Mouse (Mus musculus): ENCODE measurements around the gene Scn5a. TPM values are rescaled to one million over a fixed set of nuclear protein-coding genes. Genes with fewer than 3 reads are reported as not detected.

The Scn5a gene
- polyA plus RNA-seq, 1 experiment from 2014 or later: 0.34 TPM

GRCm38 (mm10) chr9:119455967-119456366, 122.8 kb downstream of the Scn5a start:
- Histone ChIP-seq H3K36me3 (ENCODE audit: control insufficient read depth, insufficient read depth) (peaks cover 35% of the 10 kb centered on the region), H3K27me3 (replicated peaks; ENCODE audit: control insufficient read depth, insufficient read depth, low read length) (no peaks in the 10 kb centered on the region), H3K4me3 (ENCODE audit: low read depth, low read length) (no peak overlapping the region), H3K4me2 (replicated peaks; ENCODE audit: low read depth) (no peak overlapping the region), H3K9ac (ENCODE audit: low read depth, low read length) (no peak overlapping the region), H3K9me3 (ENCODE audit: control insufficient read depth) (no peaks in the 10 kb centered on the region), H3K4me1 (replicated peaks; ENCODE audit: control insufficient read depth, insufficient read depth, low read length) (no peaks in the 10 kb centered on the region), H3K27ac (ENCODE audit: low read depth, low read length) (no peak overlapping the region)
- no peak for TF ChIP-seq CTCF (IDR thresholded peaks at IDR 0.05; ENCODE audit: low read depth)
- whole genome bisulfite sequencing: 89% methylated on average over 14 of the region's 14 CpGs
- ATAC-seq: no peak

DNA sequence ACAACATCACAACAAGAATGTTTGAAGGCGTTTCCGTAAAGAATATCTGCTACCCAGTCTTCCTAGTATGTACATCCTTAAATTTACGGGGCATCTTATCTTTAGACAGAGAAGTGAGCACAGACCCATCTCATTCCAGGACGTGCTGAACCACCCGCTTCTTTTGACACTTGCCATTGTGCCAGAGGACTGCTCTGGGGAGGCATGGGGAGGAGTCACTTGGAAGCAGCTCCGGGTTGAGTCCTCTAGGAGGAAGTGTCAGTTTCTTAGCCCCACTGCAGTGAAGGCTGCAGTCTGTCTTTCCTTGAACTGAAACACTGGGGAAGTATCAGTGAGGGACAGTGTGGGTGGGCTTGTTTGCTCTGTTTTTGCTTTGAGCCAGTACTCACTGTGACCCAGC, 133.1 kb downstream of the Scn5a start:
- no peak for ATAC-seq
- WGBS: 18% methylated on average over 6 of the region's 6 CpGs
- Histone ChIP-seq H3K27me3 (replicated peaks; ENCODE audit: control insufficient read depth, insufficient read depth, low read length) (no peaks in the 10 kb centered on the region), H3K4me1 (replicated peaks; ENCODE audit: control insufficient read depth, insufficient read depth, low read length) (no peaks in the 10 kb centered on the region), H3K4me2 (replicated peaks; ENCODE audit: low read depth) (peak overlapping the region; percentile 88), H3K9ac (ENCODE audit: low read depth, low read length) (peak overlapping the region; percentile 52), H3K36me3 (ENCODE audit: control insufficient read depth, insufficient read depth) (peaks cover 29% of the 10 kb centered on the region), H3K4me3 (ENCODE audit: low read depth, low read length) (peak overlapping the region; percentile 72), H3K9me3 (ENCODE audit: control insufficient read depth) (no peaks in the 10 kb centered on the region), H3K27ac (ENCODE audit: low read depth, low read length) (no peak overlapping the region)
- no peak for TF ChIP-seq CTCF (IDR thresholded peaks at IDR 0.05; ENCODE audit: low read depth)

DNA sequence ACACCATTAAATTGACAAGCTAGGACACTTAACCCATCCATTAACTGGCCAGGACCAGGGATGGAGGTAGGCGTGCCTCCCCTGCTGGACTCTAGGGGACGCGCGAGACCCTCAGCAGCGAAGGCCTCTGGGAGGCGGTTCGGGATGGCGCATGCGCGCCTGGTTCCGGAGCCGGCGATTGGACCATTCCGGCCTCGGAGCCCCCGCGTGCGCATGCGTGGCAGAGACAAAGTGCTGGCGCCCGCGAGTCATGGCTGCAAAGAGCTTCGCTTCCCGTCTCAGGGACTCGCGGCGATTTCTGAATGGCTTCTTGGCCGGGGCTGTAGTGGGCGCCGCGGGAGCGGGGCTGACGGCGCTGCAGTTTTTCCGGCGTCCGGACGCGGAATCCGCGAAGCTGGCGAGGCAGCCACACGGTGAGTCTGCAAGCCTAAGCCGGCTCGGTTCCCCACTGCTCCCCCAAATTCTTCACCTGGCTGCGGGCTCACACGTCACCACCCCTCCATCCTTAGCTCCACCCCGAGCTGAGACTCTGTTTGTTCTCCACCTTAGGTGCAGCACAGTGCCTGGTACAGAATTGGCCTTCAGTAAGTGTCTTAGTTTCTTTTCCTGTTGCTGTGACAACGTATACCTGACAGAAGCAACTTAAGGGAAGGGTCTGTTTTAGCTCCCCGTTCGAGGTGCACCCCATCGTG, 133.9 kb downstream of the Scn5a start, which contains the start of gene Exog:
Exog (plus strand) TSS at position 206 of the 692 bp plus-strand sequence.
- peak; percentile 90 for TF ChIP-seq CTCF (IDR thresholded peaks at IDR 0.05; ENCODE audit: low read depth)
- Histone ChIP-seq H3K4me2 (replicated peaks; ENCODE audit: low read depth) (peak within 1 kb of the TSS; percentile 88), H3K4me3 (ENCODE audit: low read depth, low read length) (peak within 1 kb of the TSS; percentile 72), H3K36me3 (ENCODE audit: control insufficient read depth, insufficient read depth) (peaks cover 22% of the 10 kb centered on the region), H3K27ac (ENCODE audit: low read depth, low read length) (peak within 1 kb of the TSS; percentile 58; the same call in 1 of the 2 replicates), H3K9me3 (ENCODE audit: control insufficient read depth) (no peaks in the 10 kb centered on the region), H3K4me1 (replicated peaks; ENCODE audit: control insufficient read depth, insufficient read depth, low read length) (no peaks in the 10 kb centered on the region), H3K9ac (ENCODE audit: low read depth, low read length) (peak within 1 kb of the TSS; percentile 52), H3K27me3 (replicated peaks; ENCODE audit: control insufficient read depth, insufficient read depth, low read length) (no peaks in the 10 kb centered on the region)
- under 1% methylated on average over 52 of the region's 52 CpGs for WGBS
- ATAC-seq: peak; percentile 82

GRCm38 (mm10) chr9:119438498-119439000, 140.3 kb downstream of the Scn5a start:
- no peak overlapping the region for H3K4me2 ChIP-seq (replicated peaks; ENCODE audit: low read depth)
- no peaks in the 10 kb centered on the region for H3K4me1 ChIP-seq (replicated peaks; ENCODE audit: control insufficient read depth, insufficient read depth, low read length)
- H3K36me3 ChIP-seq (ENCODE audit: control insufficient read depth, insufficient read depth): peaks cover 15% of the 10 kb centered on the region
- 90% methylated on average over 9 of the region's 9 CpGs for WGBS
- no peak overlapping the region for H3K4me3 ChIP-seq (ENCODE audit: low read depth, low read length)
- H3K9me3 ChIP-seq (ENCODE audit: control insufficient read depth): no peaks in the 10 kb centered on the region
- H3K27ac ChIP-seq (ENCODE audit: low read depth, low read length): no peak overlapping the region
- TF ChIP-seq CTCF (IDR thresholded peaks at IDR 0.05; ENCODE audit: low read depth): no peak
- H3K27me3 ChIP-seq (replicated peaks; ENCODE audit: control insufficient read depth, insufficient read depth, low read length): no peaks in the 10 kb centered on the region
- ATAC-seq: no peak
- no peak overlapping the region for H3K9ac ChIP-seq (ENCODE audit: low read depth, low read length)

DNA sequence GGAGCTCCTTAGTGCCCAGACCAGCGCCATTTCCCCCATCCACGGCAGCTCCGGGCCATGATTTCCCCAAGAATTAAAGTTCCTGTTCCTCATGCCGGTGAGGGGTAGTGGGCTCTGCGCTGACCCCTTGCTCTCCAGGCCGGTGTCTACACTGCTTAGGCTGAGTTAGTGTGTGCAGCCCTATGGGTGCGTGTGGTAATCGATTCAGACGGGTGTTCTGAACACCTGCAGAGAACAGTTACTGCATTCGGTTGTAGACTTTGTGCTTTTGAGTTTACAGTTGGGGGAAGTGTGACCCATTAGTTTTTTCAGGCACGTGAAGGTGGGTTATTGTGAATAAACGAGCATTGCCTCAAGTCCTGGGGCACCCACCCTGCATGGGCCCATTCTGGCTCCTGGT, 140.8 kb downstream of the Scn5a start:
- H3K4me3 ChIP-seq (ENCODE audit: low read depth, low read length): no peak overlapping the region
- no peak overlapping the region for H3K27ac ChIP-seq (ENCODE audit: low read depth, low read length)
- H3K27me3 ChIP-seq (replicated peaks; ENCODE audit: control insufficient read depth, insufficient read depth, low read length): no peaks in the 10 kb centered on the region
- no peak for ATAC-seq
- 87% methylated on average over 12 of the region's 12 CpGs for WGBS
- H3K36me3 ChIP-seq (ENCODE audit: control insufficient read depth, insufficient read depth): peaks cover 18% of the 10 kb centered on the region
- H3K9me3 ChIP-seq (ENCODE audit: control insufficient read depth): no peaks in the 10 kb centered on the region
- H3K4me2 ChIP-seq (replicated peaks; ENCODE audit: low read depth): no peak overlapping the region
- TF ChIP-seq CTCF (IDR thresholded peaks at IDR 0.05; ENCODE audit: low read depth): no peak
- H3K9ac ChIP-seq (ENCODE audit: low read depth, low read length): no peak overlapping the region
- H3K4me1 ChIP-seq (replicated peaks; ENCODE audit: control insufficient read depth, insufficient read depth, low read length): no peaks in the 10 kb centered on the region

DNA sequence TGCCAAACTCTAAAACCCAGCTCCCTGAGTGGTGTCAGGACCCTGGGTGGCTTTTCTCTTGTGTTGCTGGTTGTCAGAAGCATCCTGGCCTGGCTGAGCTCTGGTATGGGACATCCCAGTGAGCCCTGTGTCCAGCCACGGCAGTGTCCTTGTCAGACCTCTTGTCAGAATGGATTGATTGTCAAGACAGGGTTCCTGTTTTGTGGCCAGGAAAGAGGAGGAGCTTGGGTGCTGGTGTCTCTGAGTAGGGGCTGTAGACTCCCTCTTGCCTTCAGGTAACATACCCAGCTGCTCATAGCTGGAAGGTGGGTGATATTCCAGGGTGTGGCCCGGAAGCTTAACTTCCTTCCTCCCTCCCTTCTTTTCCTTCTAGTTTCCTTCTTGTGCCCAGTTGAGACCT, 143.0 kb downstream of the Scn5a start:
- Histone ChIP-seq H3K27me3 (replicated peaks; ENCODE audit: control insufficient read depth, insufficient read depth, low read length) (no peaks in the 10 kb centered on the region), H3K27ac (ENCODE audit: low read depth, low read length) (no peak overlapping the region), H3K4me3 (ENCODE audit: low read depth, low read length) (no peak overlapping the region), H3K9me3 (ENCODE audit: control insufficient read depth) (no peaks in the 10 kb centered on the region), H3K9ac (ENCODE audit: low read depth, low read length) (no peak overlapping the region), H3K4me2 (replicated peaks; ENCODE audit: low read depth) (no peak overlapping the region), H3K36me3 (ENCODE audit: control insufficient read depth, insufficient read depth) (peaks cover 29% of the 10 kb centered on the region), H3K4me1 (replicated peaks; ENCODE audit: control insufficient read depth, insufficient read depth, low read length) (no peaks in the 10 kb centered on the region)
- TF ChIP-seq CTCF (IDR thresholded peaks at IDR 0.05; ENCODE audit: low read depth): no peak
- ATAC-seq: no peak
- 85% methylated on average over 2 of the region's 2 CpGs for WGBS

Other genes with a start within 250 kb of the Scn5a start
- 90.5 and 97.0 TPM in 2 replicates for gene Acaa1a, start 239.3 kb downstream of the Scn5a start, polyA plus RNA-seq (2015; fragmentation: Nextera tagmentation; extraction: Ambion mirVana)
- 29.7 and 30.9 TPM in 2 replicates for gene Myd88, start 237.6 kb downstream of the Scn5a start, polyA plus RNA-seq (2015; fragmentation: Nextera tagmentation; extraction: Ambion mirVana)
- 10.8 and 11.7 TPM in 2 replicates for gene Xylb, start 221.6 kb downstream of the Scn5a start, polyA plus RNA-seq (2015; fragmentation: Nextera tagmentation; extraction: Ambion mirVana)
- gene Slc22a14, start 213.5 kb downstream of the Scn5a start, polyA plus RNA-seq (2015; fragmentation: Nextera tagmentation; extraction: Ambion mirVana): 0.12 TPM in 1 of 2 replicates, not detected in the other
- 5.4 and 5.8 TPM in 2 replicates for gene Acvr2b, start 176.9 kb downstream of the Scn5a start, polyA plus RNA-seq (2015; fragmentation: Nextera tagmentation; extraction: Ambion mirVana)
- 4.4 and 4.6 TPM in 2 replicates for gene Exog, start 134.1 kb downstream of the Scn5a start, polyA plus RNA-seq (2015; fragmentation: Nextera tagmentation; extraction: Ambion mirVana)
- 0.04 TPM in 1 of 2 replicates, not detected in the other for gene Scn10a, start 140.3 kb upstream of the Scn5a start, polyA plus RNA-seq (2015; fragmentation: Nextera tagmentation; extraction: Ambion mirVana)
- 0.20 and 0.25 TPM in 2 replicates for gene Scn11a, start 246.4 kb upstream of the Scn5a start, polyA plus RNA-seq (2015; fragmentation: Nextera tagmentation; extraction: Ambion mirVana)

All from intestine, postnatal 0 days (tissue).